Mouse (Mus musculus) heart, adult 2 months (tissue): ENCODE data around the gene Atp2a2.

Experiments
- CTCF ChIP-seq: fragments of 200-600 bp; IDR thresholded peaks from 2 replicates; pipeline ENCODE4 v1.8.1; 2022; ENCODE audit warnings: antibody characterized with exemption, mild to moderate bottlenecking, moderate library complexity
- EP300 ChIP-seq: fragments of 200-500 bp; IDR thresholded peaks from 2 replicates; pipeline ENCODE4 v1.6.1; 2011; ENCODE audit warnings: low read depth, low read length, control low read depth; ENCODE audit not compliant: insufficient read depth
- POLR2A ChIP-seq: fragments of 200-500 bp; IDR thresholded peaks from 2 replicates; pipeline ENCODE4 v1.6.1; 2011; ENCODE audit warnings: mild to moderate bottlenecking, low read depth, low read length, control low read depth; ENCODE audit not compliant: insufficient read depth

DNA sequence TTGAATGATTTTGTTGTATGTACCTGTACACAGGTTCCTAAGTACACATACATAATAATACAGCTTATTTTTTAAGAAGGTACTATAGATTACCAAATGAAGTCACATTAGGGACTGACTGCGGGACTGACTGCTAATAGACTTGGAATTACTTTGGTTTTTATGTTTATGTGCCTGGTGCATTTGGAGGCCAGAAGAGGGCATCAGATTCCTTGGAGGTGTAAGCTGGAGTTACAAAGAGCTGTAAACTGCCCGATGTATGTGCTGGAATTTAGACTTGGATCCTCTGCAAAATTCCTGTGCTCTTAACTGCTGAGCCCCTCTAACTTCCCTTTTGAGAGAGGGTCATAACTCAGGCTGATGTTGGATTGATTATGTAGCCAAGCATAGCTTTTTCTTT is 76.5 kb downstream of the Atp2a2 start:
- TF ChIP-seq CTCF (peak; percentile 44), EP300 (no peak), POLR2A (no peak)
